Mouse (Mus musculus) cortical plate, adult 2 months (tissue): Measurements from ENCODE around the gene Tef. TPM values are rescaled to one million over a fixed set of nuclear protein-coding genes. Genes with fewer than 3 reads are reported as not detected.

Experiments used
- H3K27ac ChIP-seq: fragments of 200-500 bp; 2 replicates; pipeline ENCODE4 v1.5.1; 2012; ENCODE audit warnings: low read length, control low read depth, inconsistent platforms; ENCODE audit not compliant: insufficient read depth
- H3K4me1 ChIP-seq: fragments of 200-500 bp; 2 replicates; pipeline ENCODE4 v1.6.1; 2011; ENCODE audit warnings: low read length; ENCODE audit not compliant: control insufficient read depth, insufficient read depth
- H3K4me3 ChIP-seq: fragments of 200-500 bp; 2 replicates; pipeline ENCODE4 v1.5.1; 2011; ENCODE audit warnings: mild to moderate bottlenecking, low read length, control low read depth; ENCODE audit not compliant: insufficient read depth
- CTCF ChIP-seq: fragments of 200-500 bp; IDR thresholded peaks from 2 replicates; pipeline ENCODE4 v1.5.1; 2011; ENCODE audit warnings: mild to moderate bottlenecking, control low read depth, low read length; ENCODE audit not compliant: insufficient read depth; ENCODE audit errors: extremely low read depth
- POLR2A ChIP-seq: fragments of 200-500 bp; IDR thresholded peaks from 2 replicates; pipeline ENCODE4 v1.6.1; 2011; ENCODE audit warnings: mild to moderate bottlenecking, low read length, control low read depth; ENCODE audit not compliant: insufficient read depth; ENCODE audit errors: extremely low read depth
- polyA plus RNA-seq: library from polyadenylated mRNA; depleted of rRNA; stranded (reverse); fragments of >200 nt; gene quantifications from 2 replicates; pipeline ENCODE4 v1.2.3, GENCODE M21; 2012; rRNA removed

Tef gene
- polyA plus RNA-seq, 1 experiment: 318 TPM

DNA sequence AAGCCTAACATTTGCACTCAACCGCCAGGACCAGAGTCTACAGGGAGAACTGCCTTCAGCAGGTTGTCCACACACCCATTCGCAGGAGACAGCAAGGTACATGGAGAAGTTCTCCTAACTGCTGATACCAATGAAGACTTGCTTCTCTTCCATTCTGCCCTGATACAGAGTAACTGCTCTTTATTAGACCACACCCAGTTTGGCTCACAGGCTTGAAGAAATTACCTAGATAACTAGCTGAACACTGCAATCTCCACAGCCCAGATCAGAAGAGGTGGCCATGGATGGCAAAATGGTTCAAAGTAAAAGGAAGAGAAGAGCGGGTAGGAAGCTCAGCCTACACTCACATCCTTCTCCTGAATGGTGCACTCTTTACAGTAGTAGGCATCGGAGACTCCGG is 67.8 kb downstream of the Tef start:
- Histone ChIP-seq H3K27ac (no peak overlapping the region), H3K4me3 (no peak overlapping the region), H3K4me1 (no peaks in the 10 kb centered on the region)
- TF ChIP-seq CTCF (no peak), POLR2A (no peak)

DNA sequence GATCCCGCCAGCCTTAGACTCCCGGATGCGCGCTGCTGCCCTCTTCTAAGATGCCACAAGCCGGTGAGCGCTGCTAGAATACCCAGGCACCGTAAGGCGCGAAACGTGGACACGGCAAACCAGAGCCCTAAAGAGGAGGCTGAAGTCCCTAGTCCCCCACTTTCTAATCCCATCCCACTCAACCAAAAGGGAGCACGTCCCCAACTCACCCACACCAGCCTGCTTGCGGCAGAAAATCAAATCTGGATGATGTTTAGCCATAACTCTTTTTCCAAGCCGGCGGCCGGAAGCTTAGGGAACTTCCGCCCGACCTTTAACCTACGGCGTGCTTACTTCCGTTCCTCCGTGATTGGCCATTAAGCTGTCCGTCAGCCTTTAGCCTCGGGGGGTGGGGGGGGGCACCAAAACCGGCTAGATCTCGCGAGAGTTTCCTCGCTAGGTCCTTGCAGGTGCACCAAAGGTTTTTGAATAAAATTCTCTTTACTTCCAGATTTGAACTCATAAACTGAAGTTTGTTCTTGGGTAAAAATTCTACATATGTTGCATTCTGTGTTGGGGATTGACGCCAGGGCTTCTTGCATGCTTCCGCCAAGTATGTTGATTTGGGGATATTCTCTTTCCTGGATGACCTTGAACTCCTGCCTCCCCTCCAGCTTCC is 69.5 kb downstream of the Tef start, which contains the start of gene Phf5a:
Phf5a (minus strand) TSS at position 308 of the 658 bp plus-strand sequence.
- TF ChIP-seq CTCF: no peak
- peak; percentile 59 for TF ChIP-seq POLR2A
- H3K4me3 ChIP-seq: peak within 1 kb of the TSS; percentile 79
- H3K4me1 ChIP-seq: 0 out of 2 replicates have a peak, but pooled peaks cover 2% of the 10 kb centered on the region
- peak within 1 kb of the TSS; percentile 97 for H3K27ac ChIP-seq

DNA sequence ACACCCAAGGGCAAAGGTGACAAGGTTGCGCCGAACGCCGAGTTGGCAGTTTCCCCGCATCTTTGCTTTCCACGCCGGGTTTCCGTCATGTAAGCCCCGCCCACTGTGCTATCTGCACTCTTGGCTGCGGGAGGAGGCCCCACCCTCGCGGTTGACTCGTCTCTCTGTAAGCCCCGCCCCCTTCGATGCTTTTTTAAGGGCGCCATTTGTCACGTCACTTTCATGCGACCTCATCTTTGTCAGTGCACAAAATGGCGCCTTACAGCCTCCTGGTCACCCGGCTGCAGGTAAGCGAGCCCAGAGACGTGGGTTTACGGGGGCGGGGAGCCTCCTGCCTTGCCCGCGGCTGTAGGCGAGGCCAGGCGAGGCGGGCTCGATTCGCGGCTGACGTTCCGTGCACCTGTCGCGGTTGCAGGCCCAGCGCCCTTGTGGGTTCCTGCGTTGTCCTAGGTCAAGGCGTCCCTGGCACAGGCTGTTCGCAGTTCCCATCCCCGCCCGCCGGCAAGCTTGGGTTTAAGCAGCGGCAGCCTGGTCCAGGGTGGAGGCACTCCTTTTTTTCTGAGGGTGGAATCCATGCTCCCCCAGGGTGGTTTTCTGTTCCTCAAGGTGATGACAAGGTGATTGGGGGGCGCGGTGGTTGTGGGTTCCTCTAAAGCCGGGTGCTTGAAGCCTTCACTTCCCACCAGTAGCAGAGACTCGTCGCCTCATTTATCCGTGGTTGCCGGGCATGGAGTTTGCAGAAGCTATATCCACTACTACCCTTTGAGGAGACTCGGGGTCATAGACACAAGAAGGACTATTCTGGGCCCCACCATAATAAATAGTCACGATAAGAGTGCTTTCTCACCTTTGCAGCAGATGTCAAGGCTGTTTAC is 70.3 kb downstream of the Tef start, which contains the start of gene Aco2:
Aco2 (plus strand) TSS at position 48 of the 875 bp plus-strand sequence.
- Histone ChIP-seq H3K4me1 (0 out of 2 replicates have a peak, but pooled peaks cover 2% of the 10 kb centered on the region), H3K27ac (peak within 1 kb of the TSS; percentile 97), H3K4me3 (peak within 1 kb of the TSS; percentile 79)
- TF ChIP-seq POLR2A (peak; percentile 69), CTCF (no peak)

Other genes with a start within 250 kb of the Tef start
- gene Ep300, start 217.1 kb upstream of the Tef start, polyA plus RNA-seq: 27.5 and 28.8 TPM in 2 replicates
- 29.6 and 32.7 TPM in 2 replicates for gene L3mbtl2, start 138.5 kb upstream of the Tef start, polyA plus RNA-seq
- gene Chadl, start 105.1 kb upstream of the Tef start, polyA plus RNA-seq: 22.3 and 23.6 TPM in 2 replicates
- 89.7 and 93.8 TPM in 2 replicates for gene Zc3h7b, start 57.4 kb upstream of the Tef start, polyA plus RNA-seq
- 151 and 154 TPM in 2 replicates for gene Rangap1, start 56.9 kb upstream of the Tef start, polyA plus RNA-seq
- 19.9 and 21.0 TPM in 2 replicates for gene Tob2, start 56.4 kb downstream of the Tef start, polyA plus RNA-seq
- gene Phf5a, start 69.5 kb downstream of the Tef start, polyA plus RNA-seq: 53.3 and 57.7 TPM in 2 replicates
- 533 and 545 TPM in 2 replicates for gene Aco2, start 69.9 kb downstream of the Tef start, polyA plus RNA-seq
- gene Polr3h, start 123.8 kb downstream of the Tef start, polyA plus RNA-seq: 61.5 and 63.0 TPM in 2 replicates
- gene Csdc2, start 134.3 kb downstream of the Tef start, polyA plus RNA-seq: 111 and 115 TPM in 2 replicates
- gene Pmm1, start 158.5 kb downstream of the Tef start, polyA plus RNA-seq: 294 and 300 TPM in 2 replicates
- not detected in 2 replicates for gene 1700029P11Rik, start 178.1 kb downstream of the Tef start, polyA plus RNA-seq
- gene Xrcc6, start 185.4 kb downstream of the Tef start, polyA plus RNA-seq: 23.5 and 27.4 TPM in 2 replicates
- 126 and 134 TPM in 2 replicates for gene Desi1, start 231.4 kb downstream of the Tef start, polyA plus RNA-seq
- gene Snu13, start 245.2 kb downstream of the Tef start, polyA plus RNA-seq: 133 and 137 TPM in 2 replicates